Mouse (Mus musculus): ENCODE data around the gene Ppp4r3a. TPM values are rescaled to one million over a fixed set of nuclear protein-coding genes. Genes with fewer than 3 reads are reported as not detected.
A peak's percentile ranks its signal among the peaks of the same experiment; 100 is the strongest.

Ppp4r3a gene
- polyA plus RNA-seq, 1 experiment from 2014 or later, result 31.1 TPM

- Histone ChIP-seq H3K9me3 (replicated peaks; ENCODE audit: low read length) (no peaks in the 10 kb centered on the region), H3K4me3 (replicated peaks; ENCODE audit: low read depth, low read length) (no peak overlapping the region), H3K27ac (no peak overlapping the region), H3K4me1 (replicated peaks; ENCODE audit: insufficient read depth, low read length) (peaks cover 11% of the 10 kb centered on the region; the same call in 1 of the 2 replicates), H3K4me2 (ENCODE audit: low read length) (no peak overlapping the region), H3K9ac (ENCODE audit: low read depth, low read length) (no peak overlapping the region), H3K27me3 (ENCODE audit: insufficient read depth, low read length) (no peaks in the 10 kb centered on the region), H3K36me3 (ENCODE audit: insufficient read depth, low read length) (no peaks in the 10 kb centered on the region)
- TF ChIP-seq CTCF (IDR thresholded peaks at IDR 0.05; ENCODE audit: low read depth), result no peak
- 62% methylated on average over 3 of the region's 3 CpGs for WGBS
- DNase-seq (ENCODE audit: low spot score), result no peak
- no peak for ATAC-seq (replicated peaks; ENCODE audit: low FRiP score, low read depth)
Observed at GRCm38 (mm10) chr12:100991119-100991518, 92.4 kb downstream of the Ppp4r3a start.

GRCm38 (mm10) chr12:100990291-100990690 lies 93.2 kb downstream of the Ppp4r3a start:
- TF ChIP-seq CTCF (IDR thresholded peaks at IDR 0.05; ENCODE audit: low read depth), result no peak
- H3K36me3 ChIP-seq (ENCODE audit: insufficient read depth, low read length), result no peaks in the 10 kb centered on the region
- no peaks in the 10 kb centered on the region for H3K27me3 ChIP-seq (ENCODE audit: insufficient read depth, low read length)
- H3K4me3 ChIP-seq (replicated peaks; ENCODE audit: low read depth, low read length), result no peak overlapping the region
- H3K27ac ChIP-seq, result no peak overlapping the region
- H3K4me2 ChIP-seq (ENCODE audit: low read length), result no peak overlapping the region
- no peak overlapping the region for H3K9ac ChIP-seq (ENCODE audit: low read depth, low read length)
- peaks cover 5% of the 10 kb centered on the region; the same call in 1 of the 2 replicates for H3K4me1 ChIP-seq (replicated peaks; ENCODE audit: insufficient read depth, low read length)
- no peaks in the 10 kb centered on the region for H3K9me3 ChIP-seq (replicated peaks; ENCODE audit: low read length)
- DNase-seq (ENCODE audit: low spot score) (peak; percentile 55), ATAC-seq (replicated peaks; ENCODE audit: low FRiP score, low read depth) (0 out of 2 replicates have a peak, but pooled peaks have one; percentile 45)
- WGBS, result 14% methylated on average over 12 of the region's 12 CpGs

- Histone ChIP-seq H3K9ac (ENCODE audit: low read depth, low read length) (no peak overlapping the region), H3K9me3 (replicated peaks; ENCODE audit: low read length) (no peaks in the 10 kb centered on the region), H3K4me3 (replicated peaks; ENCODE audit: low read depth, low read length) (no peak overlapping the region), H3K27ac (no peak overlapping the region), H3K27me3 (ENCODE audit: insufficient read depth, low read length) (no peaks in the 10 kb centered on the region), H3K36me3 (ENCODE audit: insufficient read depth, low read length) (no peaks in the 10 kb centered on the region), H3K4me1 (replicated peaks; ENCODE audit: insufficient read depth, low read length) (peaks cover 4% of the 10 kb centered on the region; the same call in 1 of the 2 replicates), H3K4me2 (ENCODE audit: low read length) (no peak overlapping the region)
- no peak for TF ChIP-seq CTCF (IDR thresholded peaks at IDR 0.05; ENCODE audit: low read depth)
- DNase-seq (ENCODE audit: low spot score) (no peak), ATAC-seq (replicated peaks; ENCODE audit: low FRiP score, low read depth) (no peak)
- WGBS, result 42% methylated on average over 4 of the region's 4 CpGs
Observed at GRCm38 (mm10) chr12:100989780-100990288, 93.7 kb downstream of the Ppp4r3a start.

MicroRNAs within 50 kb of the gene (microRNA counts, 519-probe panel; counts per million panel counts)
- microRNA mmu-miR-1190, result 330 counts per million, percentile 68 among the panel's probes with 10 or more counts

Small RNAs within 50 kb of the gene (microRNA-seq; reads per million reads assigned to microRNA genes)
- gene Mir1190, result not detected

Other genes starting within 250 kb of the Ppp4r3a start
- gene Gpr68, start 175.5 kb downstream of the Ppp4r3a start, polyA plus RNA-seq (2015; fragmentation: Nextera tagmentation; extraction: Ambion mirVana), result 0.36 and 0.57 TPM in 2 replicates
- 7.6 and 7.8 TPM in 2 replicates for gene Ccdc88c, start 54.6 kb downstream of the Ppp4r3a start, polyA plus RNA-seq (2015; fragmentation: Nextera tagmentation; extraction: Ambion mirVana)

All from kidney, postnatal 0 days (tissue).